Mouse (Mus musculus) MEL (cell line): Measurements from ENCODE around the gene Cd9. TPM values are rescaled to one million over a fixed set of nuclear protein-coding genes. Genes with fewer than 3 reads are reported as not detected.

Source experiments
- DNase-seq: peaks from one replicate; pipeline ENCODE4 v3.0.0; 2011; ENCODE audit warnings: low read depth, low spot score
- H3K27ac ChIP-seq: 2 replicates; pipeline ENCODE4 v1.5.1; 2012; ENCODE audit warnings: low read depth, mild to moderate bottlenecking, control low read depth, low read length, moderate library complexity; ENCODE audit not compliant: control insufficient read depth
- H3K27me3 ChIP-seq, 2 experiments: fragments of 150-350 bp in 1 of 2; sonication (generic) in 1 of 2; 2 replicates each; pipeline ENCODE4 v1.6.1; 2012; ENCODE audit warnings: low read length in 2 of 2, mild to moderate bottlenecking in 2 of 2, improper control_type of control experiment in 1 of 2, moderate library complexity in 1 of 2; ENCODE audit not compliant: insufficient read depth in 2 of 2, control insufficient read depth in 1 of 2
- H3K36me3 ChIP-seq, 2 experiments: 2 replicates each; pipeline ENCODE4 v1.6.1; 2012 to 2014; ENCODE audit warnings: low read length in 2 of 2, improper control_type of control experiment in 1 of 2, inconsistent platforms in 1 of 2, mild to moderate bottlenecking in 1 of 2; ENCODE audit not compliant: insufficient read depth in 2 of 2, control insufficient read depth in 1 of 2
- H3K4me1 ChIP-seq, 2 experiments: fragments of 150-350 bp in 1 of 2; sonication (generic) in 1 of 2; 2 replicates each; pipeline ENCODE4 v1.6.1; 2012; ENCODE audit warnings: low read length in 2 of 2, improper control_type of control experiment in 1 of 2, mild to moderate bottlenecking in 1 of 2; ENCODE audit not compliant: insufficient read depth in 2 of 2, control insufficient read depth in 1 of 2
- H3K4me3 ChIP-seq, 2 experiments: fragments of 150-350 bp in 1 of 2; sonication (generic) in 1 of 2; 2 replicates each; pipeline ENCODE4 v1.5.1; 2012; ENCODE audit warnings: low read depth in 2 of 2, low read length in 2 of 2, mild to moderate bottlenecking in 2 of 2, moderate library complexity in 2 of 2, control low read depth in 1 of 2, improper control_type of control experiment in 1 of 2; ENCODE audit not compliant: control insufficient read depth in 1 of 2, insufficient read depth in 1 of 2
- H3K79me2 ChIP-seq: 2 replicates; pipeline ENCODE4 v1.6.1; 2012; ENCODE audit warnings: mild to moderate bottlenecking, low read length, moderate library complexity; ENCODE audit not compliant: control insufficient read depth, poor library complexity, insufficient read depth
- H3K9ac ChIP-seq: 2 replicates; pipeline ENCODE4 v1.6.1; 2012; ENCODE audit warnings: low read depth, mild to moderate bottlenecking, control low read depth, low read length, moderate library complexity; ENCODE audit not compliant: control insufficient read depth, poor library complexity, severe bottlenecking
- H3K9me3 ChIP-seq: fragments of 150-350 bp; sonication (generic); replicated peaks from 2 replicates; pipeline ENCODE4 v1.6.1; 2012; ENCODE audit warnings: mild to moderate bottlenecking, low read length, improper control_type of control experiment, moderate library complexity; ENCODE audit not compliant: insufficient read depth
- CHD1 ChIP-seq: IDR thresholded peaks from 2 replicates; pipeline ENCODE4 v1.6.1; 2012; ENCODE audit warnings: low read depth, mild to moderate bottlenecking, inconsistent platforms, low read length, improper control_type of control experiment
- CHD2 ChIP-seq: IDR thresholded peaks from 2 replicates; pipeline ENCODE4 v1.6.1; 2011; ENCODE audit warnings: low read length, improper control_type of control experiment
- CTCF ChIP-seq, 3 experiments: IDR thresholded peaks in 2 of 3; conservative IDR thresholded peaks in 1 of 3; 2 replicates each; pipeline ENCODE4 v1.5.1; 2011 to 2012; ENCODE audit warnings: low read length in 3 of 3, low read depth in 2 of 3, mild to moderate bottlenecking in 2 of 3, improper control_type of control experiment in 1 of 3, inconsistent platforms in 1 of 3, mixed read lengths in 1 of 3, moderate library complexity in 1 of 3; ENCODE audit not compliant: control insufficient read depth in 1 of 3, insufficient read depth in 1 of 3, poor library complexity in 1 of 3, severe bottlenecking in 1 of 3
- ELF1 ChIP-seq: IDR thresholded peaks from 2 replicates; pipeline ENCODE4 v1.6.1; 2014; ENCODE audit warnings: low read depth, mild to moderate bottlenecking, inconsistent platforms, low read length, improper control_type of control experiment, moderate library complexity
- EP300 ChIP-seq, 2 experiments: IDR thresholded peaks; 2 replicates each; pipeline ENCODE4 v1.6.1; 2011; ENCODE audit warnings: improper control_type of control experiment in 2 of 2, low read length in 2 of 2, low read depth in 1 of 2, mild to moderate bottlenecking in 1 of 2
- GABPA ChIP-seq: IDR thresholded peaks from 2 replicates; pipeline ENCODE4 v1.6.1; 2012; ENCODE audit warnings: low read depth, mild to moderate bottlenecking, inconsistent platforms, low read length, improper control_type of control experiment, moderate library complexity
- HCFC1 ChIP-seq: IDR thresholded peaks from 2 replicates; pipeline ENCODE4 v1.6.1; 2012; ENCODE audit warnings: low read depth, mild to moderate bottlenecking, inconsistent platforms, low read length, improper control_type of control experiment, moderate library complexity
- JUND ChIP-seq: IDR thresholded peaks from 2 replicates; pipeline ENCODE4 v1.6.1; 2011; ENCODE audit warnings: low read depth, mild to moderate bottlenecking, improper control_type of control experiment, low read length
- MAZ ChIP-seq: IDR thresholded peaks from 2 replicates; pipeline ENCODE4 v1.6.1; 2012; ENCODE audit warnings: low read depth, mild to moderate bottlenecking, inconsistent platforms, low read length, improper control_type of control experiment
- MEF2A ChIP-seq: IDR thresholded peaks from 2 replicates; pipeline ENCODE4 v1.6.1; 2014; ENCODE audit warnings: low read depth, mild to moderate bottlenecking, inconsistent platforms, low read length, improper control_type of control experiment; ENCODE audit not compliant: poor library complexity, insufficient replicate concordance, severe bottlenecking; ENCODE audit errors: extremely low read depth
- MXI1 ChIP-seq: IDR thresholded peaks from 2 replicates; pipeline ENCODE4 v1.6.1; 2011; ENCODE audit warnings: mild to moderate bottlenecking, low read depth, low read length, improper control_type of control experiment
- MYC ChIP-seq: IDR thresholded peaks from 2 replicates; pipeline ENCODE4 v1.6.1; 2011; ENCODE audit warnings: low read depth, mild to moderate bottlenecking, low read length, improper control_type of control experiment, moderate library complexity
- NRF1 ChIP-seq: IDR thresholded peaks from 2 replicates; pipeline ENCODE4 v1.6.1; 2014; ENCODE audit warnings: low read depth, mild to moderate bottlenecking, inconsistent platforms, low read length, improper control_type of control experiment, moderate library complexity; ENCODE audit not compliant: poor library complexity, insufficient read depth, severe bottlenecking
- POLR2A ChIP-seq, 2 experiments: IDR thresholded peaks; 2 replicates each; pipeline ENCODE4 v1.6.1; 2011 to 2012; ENCODE audit warnings: low read length in 2 of 2, mild to moderate bottlenecking in 2 of 2, control low read depth in 1 of 2, improper control_type of control experiment in 1 of 2, low read depth in 1 of 2, moderate library complexity in 1 of 2; ENCODE audit not compliant: control insufficient read depth in 1 of 2, insufficient read depth in 1 of 2, poor library complexity in 1 of 2
- POLR2AphosphoS2 ChIP-seq: IDR thresholded peaks from 2 replicates; pipeline ENCODE4 v1.6.1; 2011; ENCODE audit warnings: low read length, improper control_type of control experiment
- POLR2AphosphoS5 ChIP-seq: IDR thresholded peaks from 2 replicates; pipeline ENCODE4 v1.6.1; 2012; ENCODE audit warnings: low read depth, borderline replicate concordance, mild to moderate bottlenecking, inconsistent platforms, low read length, moderate library complexity, mixed read lengths
- RAD21 ChIP-seq: IDR thresholded peaks from 2 replicates; pipeline ENCODE4 v1.6.1; 2011; ENCODE audit warnings: mild to moderate bottlenecking, low read depth, low read length, improper control_type of control experiment
- SIN3A ChIP-seq: IDR thresholded peaks from 2 replicates; pipeline ENCODE4 v1.6.1; 2012; ENCODE audit warnings: low read length, improper control_type of control experiment, inconsistent platforms
- SMC3 ChIP-seq: IDR thresholded peaks from 2 replicates; pipeline ENCODE4 v1.6.1; 2011; ENCODE audit warnings: low read depth, low read length, improper control_type of control experiment
- TBP ChIP-seq: IDR thresholded peaks from 2 replicates; pipeline ENCODE4 v1.8.0; 2011; ENCODE audit warnings: low read depth, low read length, improper control_type of control experiment
- TCF12 ChIP-seq: IDR thresholded peaks from 2 replicates; pipeline ENCODE4 v1.6.1; 2014; ENCODE audit warnings: low read depth, mild to moderate bottlenecking, inconsistent platforms, low read length, improper control_type of control experiment, moderate library complexity
- UBTF ChIP-seq: IDR thresholded peaks from 2 replicates; pipeline ENCODE4 v1.6.1; 2012; ENCODE audit warnings: low read depth, mild to moderate bottlenecking, inconsistent platforms, low read length, improper control_type of control experiment, moderate library complexity, borderline replicate concordance; ENCODE audit not compliant: insufficient read depth
- ZC3H11A ChIP-seq: IDR thresholded peaks from 2 replicates; pipeline ENCODE4 v1.6.1; 2012; ENCODE audit warnings: low read depth, mild to moderate bottlenecking, inconsistent platforms, low read length, improper control_type of control experiment
- ZKSCAN1 ChIP-seq: IDR thresholded peaks from 2 replicates; pipeline ENCODE4 v1.6.1; 2012; ENCODE audit warnings: low read depth, mild to moderate bottlenecking, inconsistent platforms, low read length, improper control_type of control experiment, moderate library complexity
- ZMIZ1 ChIP-seq: IDR thresholded peaks from 2 replicates; pipeline ENCODE4 v1.6.1; 2012; ENCODE audit warnings: low read depth, mild to moderate bottlenecking, inconsistent platforms, low read length, improper control_type of control experiment, moderate library complexity
- ZNF384 ChIP-seq: IDR thresholded peaks from 2 replicates; pipeline ENCODE4 v1.6.1; 2012; ENCODE audit warnings: low read depth, mild to moderate bottlenecking, inconsistent platforms, low read length, improper control_type of control experiment
- polyA plus RNA-seq, 2 experiments: library from polyadenylated mRNA; stranded (reverse) in 1 of 2; unstranded in 1 of 2; fragments of >175 nt in 1 of 2; fragments of >200 nt in 1 of 2; gene quantifications; 2 replicates each; pipeline versions ENCODE4 v1.2.1 to v1.2.4; 2012; ENCODE audit warnings: low replicate concordance in 2 of 2, low read depth in 1 of 2; ENCODE audit not compliant: insufficient read length in 2 of 2, insufficient read depth in 1 of 2, missing spikeins in 1 of 2
- total RNA-seq: library from RNA; depleted of rRNA; stranded (reverse); fragments of 300-350 nt; gene quantifications from 2 replicates; pipeline ENCODE4 v1.2.3, GENCODE M21; 2012

The Cd9 gene
- total and polyA plus RNA-seq, 3 experiments = 3.6 to 10.9 TPM; not detected in 1

GRCm38 (mm10) chr6:125498062-125498461 lies 3.5 kb upstream of the Cd9 start:
- Histone ChIP-seq H3K9me3 (no peaks in the 10 kb centered on the region), H3K79me2 (no peaks in the 10 kb centered on the region), H3K27me3 (no peaks in the 10 kb centered on the region), H3K4me3 (no peak overlapping the region), H3K36me3 (no peaks in the 10 kb centered on the region), H3K9ac (no peak overlapping the region), H3K4me1 (no peaks in the 10 kb centered on the region), H3K27ac (no peak overlapping the region)
- TF ChIP-seq SIN3A = no peak
- TF ChIP-seq TBP = no peak
- TF ChIP-seq ZKSCAN1 = no peak
- no peak for TF ChIP-seq ELF1
- no peak for TF ChIP-seq JUND
- no peak for TF ChIP-seq TCF12
- TF ChIP-seq ZNF384 = no peak
- TF ChIP-seq CHD2 = no peak
- TF ChIP-seq RAD21 = peak; percentile 56
- no peak for TF ChIP-seq UBTF
- TF ChIP-seq ZMIZ1 = no peak
- no peak for TF ChIP-seq NRF1
- TF ChIP-seq POLR2A (IDR thresholded peaks at IDR 0.05; ENCODE audit: control insufficient read depth in 1 of 2, insufficient read depth in 1 of 2, low read depth in 1 of 2, low read length in 2 of 2, poor library complexity in 1 of 2) = no peak
- no peak for TF ChIP-seq MEF2A
- TF ChIP-seq ZC3H11A = peak; percentile 55
- TF ChIP-seq CTCF (IDR thresholded peaks at IDR 0.05 in 2 of 3, conservative IDR thresholded peaks at IDR 0.05 in 1 of 3; ENCODE audit: control insufficient read depth in 1 of 3, insufficient read depth in 1 of 3, low read depth in 2 of 3, low read length in 3 of 3, poor library complexity in 1 of 3, severe bottlenecking in 1 of 3) = peak; percentile 63 to 77 (median 68)
- peak; percentile 81 for TF ChIP-seq SMC3
- TF ChIP-seq MYC = no peak
- TF ChIP-seq MXI1 = no peak
- TF ChIP-seq EP300 (IDR thresholded peaks at IDR 0.05; ENCODE audit: low read depth in 1 of 2, low read length in 2 of 2) = no peak
- TF ChIP-seq POLR2AphosphoS2 = no peak
- peak; percentile 37 for DNase-seq

- Histone ChIP-seq H3K27me3 (no peaks in the 10 kb centered on the region), H3K9me3 (no peaks in the 10 kb centered on the region), H3K79me2 (no peaks in the 10 kb centered on the region), H3K36me3 (no peaks in the 10 kb centered on the region), H3K4me3 (no peak overlapping the region), H3K4me1 (no peaks in the 10 kb centered on the region), H3K27ac (no peak overlapping the region), H3K9ac (no peak overlapping the region)
- no peak for TF ChIP-seq POLR2A (IDR thresholded peaks at IDR 0.05; ENCODE audit: control insufficient read depth in 1 of 2, insufficient read depth in 1 of 2, low read depth in 1 of 2, low read length in 2 of 2, poor library complexity in 1 of 2)
- no peak for TF ChIP-seq GABPA
- no peak for TF ChIP-seq MXI1
- no peak for TF ChIP-seq RAD21
- TF ChIP-seq TCF12 = no peak
- TF ChIP-seq HCFC1 = no peak
- no peak for TF ChIP-seq MAZ
- no peak for TF ChIP-seq CHD1
- TF ChIP-seq POLR2AphosphoS5 = no peak
- DNase-seq = no peak
Measured at GRCm38 (mm10) chr6:125496417-125496816, 1.8 kb upstream of the Cd9 start.
